Mouse (Mus musculus) yolk sac, embryonic 10.5 days (tissue): ENCODE data around the gene Wnt16.
"Not testable (repeated sequence)": the region's sequence is repeated elsewhere in the genome, so short reads cannot be mapped to it uniquely, and the experiment has no call there.

Experiments
- DNase-seq: peaks from one replicate; pipeline ENCODE4 v3.0.0-alpha.2; 2017; ENCODE audit warnings: low spot score

Wnt16 gene

DNA sequence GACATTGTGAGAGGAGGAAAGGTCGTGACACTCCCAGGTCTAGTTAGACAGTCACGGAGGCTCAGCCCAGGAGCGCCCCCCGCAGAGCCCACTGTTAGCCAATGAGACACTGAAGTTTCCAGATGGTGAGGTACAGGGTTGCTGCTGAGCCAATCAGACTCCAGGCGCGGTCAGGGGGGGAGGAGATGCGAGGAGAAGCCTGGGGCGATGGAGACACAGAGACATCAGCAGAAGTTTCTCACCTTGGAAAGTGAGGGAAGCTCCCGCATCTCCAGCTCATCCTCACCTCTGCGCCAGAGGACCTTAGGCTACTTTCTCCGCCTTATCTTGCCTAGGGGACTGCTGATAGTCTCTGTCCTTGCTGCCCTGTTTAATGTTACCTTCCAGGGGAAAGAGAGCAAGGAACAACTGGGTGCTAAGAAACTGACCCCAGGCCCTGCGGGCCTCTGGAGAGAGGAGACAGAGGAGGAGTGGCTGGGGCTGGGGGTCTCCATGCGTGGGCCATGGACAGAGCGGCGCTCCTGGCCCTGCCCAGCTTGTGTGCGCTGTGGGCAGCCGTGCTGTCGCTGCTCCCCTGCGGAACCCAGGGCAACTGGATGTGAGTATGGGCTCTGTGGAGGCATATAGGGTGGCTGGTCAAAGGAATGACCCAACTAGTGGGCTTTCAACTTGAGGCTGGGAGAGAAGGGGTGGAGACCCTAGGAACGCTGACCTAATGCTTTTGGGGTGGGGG, at the start of gene Wnt16:
Wnt16 (plus strand) TSS at position 224 of the 733 bp plus-strand sequence.
- peak; percentile 24 for DNase-seq

- no peak for DNase-seq
Observed at GRCm38 (mm10) chr6:22243321-22243720, 44.7 kb upstream of the Wnt16 start.

GRCm38 (mm10) chr6:22246696-22247095, 41.3 kb upstream of the Wnt16 start:
- no peak for DNase-seq

GRCm38 (mm10) chr6:22258784-22259183, 29.2 kb upstream of the Wnt16 start:
- no peak for DNase-seq

- no peak for DNase-seq
Observed at GRCm38 (mm10) chr6:22262519-22262918, 25.5 kb upstream of the Wnt16 start.

DNA sequence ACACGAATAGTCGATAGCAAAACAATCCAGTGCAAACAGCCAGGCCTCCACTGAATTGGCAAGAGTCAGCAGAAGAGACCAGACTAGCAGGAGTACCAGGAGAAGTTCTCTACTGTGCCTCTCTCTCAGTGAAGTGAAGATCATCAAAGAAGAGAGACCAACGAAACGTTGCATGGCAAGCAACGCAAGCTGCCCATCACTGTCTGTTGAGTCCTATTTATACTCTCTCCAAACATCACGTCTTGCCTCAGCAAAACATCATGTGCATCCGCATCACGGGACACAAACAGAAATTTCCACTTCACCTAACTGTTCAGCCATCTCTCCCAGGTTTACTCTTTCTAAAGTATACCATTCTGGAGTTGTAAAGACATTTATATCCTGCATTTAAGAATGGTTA, 23.9 kb upstream of the Wnt16 start:
- DNase-seq, result not testable (repeated sequence)

- no peak for DNase-seq
Observed at GRCm38 (mm10) chr6:22266018-22266417, 22.0 kb upstream of the Wnt16 start.

DNA sequence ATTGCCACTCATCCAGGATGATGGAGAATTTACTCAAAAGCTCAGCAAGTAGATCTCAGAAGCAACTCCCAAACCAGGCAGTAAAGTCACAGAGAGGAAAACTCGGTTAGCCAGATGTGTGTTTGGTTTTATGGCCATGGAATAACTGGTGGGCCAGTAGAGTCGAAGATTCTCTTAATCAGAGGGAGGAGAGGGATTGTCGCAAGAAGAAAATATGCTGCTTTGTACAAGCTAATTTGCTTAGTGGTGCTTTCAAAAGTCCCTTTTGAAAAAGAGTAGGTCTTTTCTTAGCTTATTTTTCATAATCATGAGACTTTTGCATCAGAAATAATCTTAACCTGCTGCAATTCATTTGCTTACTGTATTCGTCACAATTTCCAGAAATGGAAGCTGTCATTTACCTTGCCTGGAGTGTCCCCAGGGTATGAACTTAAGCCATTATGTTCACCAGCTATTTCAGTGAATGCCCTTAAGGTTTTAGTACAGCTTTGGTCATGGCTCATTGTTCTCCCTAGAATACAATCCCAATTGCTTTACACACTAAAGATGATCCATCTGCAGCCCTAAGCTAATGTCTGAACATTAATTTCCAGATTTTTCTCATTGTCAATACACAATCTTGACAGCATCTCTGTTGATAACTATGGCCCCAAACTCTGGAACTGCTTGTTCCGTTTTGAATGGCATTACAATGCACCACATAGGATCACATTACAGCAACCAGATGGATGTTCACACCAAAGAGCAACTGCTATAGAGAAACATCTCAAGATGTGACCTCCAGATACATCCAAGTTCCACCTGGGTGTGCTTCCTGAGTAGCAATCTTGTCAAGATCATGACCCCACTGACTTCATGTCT, 20.0 kb upstream of the Wnt16 start:
- no peak for DNase-seq

DNA sequence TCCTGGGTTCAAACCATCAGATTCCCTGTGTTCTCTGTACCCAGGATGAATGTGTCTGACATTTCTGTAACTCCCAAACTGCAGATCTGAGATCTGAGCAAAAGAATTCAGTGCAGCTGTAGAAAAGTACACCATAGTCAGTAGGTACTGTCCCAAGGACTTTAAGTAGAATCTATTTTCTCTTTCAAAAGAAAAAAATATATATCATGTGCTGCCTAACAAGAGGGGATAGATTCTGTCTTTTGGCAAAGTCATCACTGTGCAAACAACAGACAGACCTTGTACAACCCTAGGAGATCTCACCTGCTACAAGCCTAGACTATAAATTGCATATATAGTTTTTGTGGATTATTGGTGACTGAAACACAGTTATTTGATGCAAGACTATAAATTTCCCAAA, 19.4 kb upstream of the Wnt16 start:
- DNase-seq, result no peak

DNA sequence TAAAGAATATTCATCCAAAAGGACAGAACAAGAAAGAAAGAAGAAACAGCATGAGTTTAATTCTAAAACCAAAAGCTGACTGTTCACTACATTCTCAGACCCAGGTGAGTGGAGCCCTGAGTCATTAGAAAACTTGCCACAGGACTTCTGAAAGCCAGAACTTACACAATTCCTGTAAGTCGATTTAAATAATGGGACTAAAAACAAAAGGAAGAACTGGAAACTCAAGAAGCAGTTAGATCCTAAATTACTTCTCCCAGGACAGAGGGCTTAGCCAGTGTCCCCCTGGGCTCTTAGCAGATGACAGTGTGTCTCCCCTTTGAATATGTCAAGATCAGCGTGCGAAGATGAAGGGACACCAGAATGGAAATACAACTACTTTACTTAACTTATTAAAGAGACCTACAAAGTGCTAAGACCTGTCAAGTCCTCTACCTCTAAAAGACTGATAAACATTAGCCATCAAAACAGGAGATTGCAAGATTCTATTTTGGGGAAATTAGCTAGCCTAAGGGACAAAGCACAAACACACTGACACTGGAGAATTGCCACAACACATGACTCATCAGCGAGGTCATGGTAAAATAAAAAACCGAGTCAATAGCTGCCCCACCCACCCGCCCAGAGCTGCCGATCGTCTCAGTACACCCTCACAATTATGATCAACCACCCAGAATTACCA, 18.0 kb upstream of the Wnt16 start:
- no peak for DNase-seq

GRCm38 (mm10) chr6:22277941-22278340, 10.1 kb upstream of the Wnt16 start:
- DNase-seq, result no peak

DNA sequence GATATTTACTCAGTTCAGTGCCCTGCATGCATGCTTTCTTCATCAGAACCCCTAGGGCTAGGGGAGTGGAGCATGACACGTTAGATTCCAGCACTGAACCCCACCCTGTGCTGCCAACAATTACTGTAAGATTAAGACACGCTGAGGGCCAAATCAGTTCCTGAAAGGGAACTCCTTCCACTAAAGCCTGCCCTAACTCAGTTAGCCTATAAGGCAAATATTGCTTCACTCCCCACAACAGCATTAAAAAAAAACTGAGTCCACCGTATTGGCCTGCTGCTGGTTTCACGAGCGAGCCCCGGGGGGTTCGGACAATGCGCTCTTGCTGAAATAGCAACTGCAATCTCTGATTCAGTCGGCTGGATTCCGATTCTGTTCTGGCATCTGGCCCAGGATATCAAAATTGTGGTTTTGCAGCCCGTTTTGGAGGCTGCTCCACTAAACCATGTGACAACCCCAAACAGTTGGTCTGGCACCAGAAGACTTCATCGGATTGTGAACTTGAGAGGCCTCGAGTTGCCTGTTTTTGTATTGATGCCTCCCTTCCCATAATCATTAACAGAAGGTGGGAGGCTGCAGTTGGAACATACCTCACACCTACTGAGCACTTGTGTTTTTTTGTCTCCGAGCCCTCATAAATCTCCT, 7.7 kb upstream of the Wnt16 start:
- DNase-seq, result peak; percentile 19

DNA sequence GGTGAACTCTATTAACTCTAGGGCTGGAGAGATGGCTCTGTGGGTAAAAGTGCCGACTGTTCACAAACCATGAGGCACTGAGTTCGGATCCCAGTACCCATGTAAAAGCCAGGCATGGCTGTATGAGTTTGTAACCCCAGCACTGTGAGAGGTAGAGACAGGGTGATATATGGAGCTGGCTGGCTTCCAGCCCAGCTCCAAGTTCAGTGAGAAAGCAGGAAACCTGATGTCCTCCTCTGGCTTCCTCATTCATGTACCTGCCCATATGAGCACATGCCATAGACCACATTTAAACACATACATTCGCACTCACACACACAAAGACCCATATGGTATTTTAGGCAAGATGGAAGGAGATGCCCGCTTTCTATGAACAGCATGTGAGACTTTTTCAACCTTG, 5.6 kb upstream of the Wnt16 start:
- no peak for DNase-seq

DNA sequence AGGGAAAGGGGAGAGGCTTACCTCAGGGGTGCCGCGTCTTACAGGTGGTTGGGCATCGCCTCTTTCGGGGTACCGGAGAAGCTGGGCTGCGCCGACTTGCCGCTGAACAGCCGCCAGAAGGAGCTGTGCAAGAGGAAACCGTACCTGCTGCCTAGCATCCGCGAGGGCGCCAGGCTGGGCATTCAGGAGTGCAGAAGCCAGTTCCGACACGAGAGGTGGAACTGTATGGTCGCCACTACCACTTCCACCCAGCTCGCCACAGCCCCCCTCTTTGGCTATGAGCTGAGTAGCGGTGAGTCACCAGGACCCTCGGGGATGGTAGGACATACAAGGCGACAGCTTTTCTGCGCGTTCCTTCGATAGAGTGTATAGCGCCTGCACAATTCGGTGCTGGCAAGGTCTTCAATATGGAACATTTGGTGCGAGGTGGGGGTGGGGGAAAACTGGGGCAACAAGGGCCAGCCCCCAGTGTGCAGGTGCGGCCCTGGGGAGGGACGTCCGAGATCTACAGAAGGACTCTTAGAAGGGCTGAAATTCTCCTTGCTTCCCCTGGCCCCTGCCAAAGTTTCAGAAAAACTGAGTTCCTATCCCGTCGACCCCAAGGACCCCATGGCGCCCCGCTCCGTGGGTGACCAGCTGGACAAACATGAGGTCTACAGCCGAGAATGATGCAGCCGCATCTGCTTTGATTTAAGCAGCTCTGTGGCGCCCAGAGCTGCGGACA, 872 bp downstream of the Wnt16 start:
- DNase-seq, result peak; percentile 17

DNA sequence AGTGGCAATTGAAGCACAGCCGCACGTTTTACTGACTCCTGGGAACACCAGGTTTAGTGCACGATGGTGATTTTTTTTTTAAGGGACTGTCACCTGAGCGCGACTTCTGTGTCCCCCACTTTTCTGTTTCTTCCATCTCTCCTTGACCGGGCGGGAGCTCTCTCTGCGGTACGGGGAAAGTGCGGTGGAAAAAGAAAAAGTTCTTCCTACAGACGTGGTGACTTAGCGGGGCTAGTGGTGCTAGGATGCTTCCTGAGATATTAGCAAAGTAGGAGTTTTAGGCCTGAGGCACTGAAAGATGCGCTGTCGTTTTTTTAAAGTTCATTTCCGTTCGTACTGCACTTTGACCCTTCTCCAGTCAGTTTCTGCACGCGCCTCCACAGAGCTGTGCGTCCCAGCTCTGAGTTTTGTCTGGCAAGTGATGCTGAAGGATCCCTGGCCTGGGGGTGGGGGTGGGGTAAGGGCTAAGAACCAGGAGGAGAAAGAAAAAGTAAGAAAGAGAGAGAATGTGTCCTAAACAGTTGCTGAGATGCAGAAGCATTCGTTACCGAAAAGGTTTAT, 1.5 kb downstream of the Wnt16 start:
- peak; percentile 12 for DNase-seq

DNA sequence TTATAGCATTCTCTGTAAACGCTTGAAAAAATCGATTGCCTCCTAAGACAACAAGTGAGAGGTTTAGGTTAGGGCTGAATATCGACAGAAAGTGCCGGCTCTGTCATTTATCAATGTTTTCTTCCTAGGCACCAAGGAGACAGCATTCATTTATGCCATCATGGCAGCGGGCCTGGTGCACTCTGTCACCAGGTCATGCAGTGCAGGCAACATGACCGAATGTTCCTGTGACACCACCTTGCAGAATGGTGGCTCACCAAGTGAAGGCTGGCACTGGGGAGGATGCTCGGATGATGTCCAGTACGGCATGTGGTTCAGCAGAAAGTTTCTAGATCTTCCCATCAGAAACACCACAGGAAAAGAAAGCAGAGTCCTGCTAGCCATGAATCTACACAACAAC, 2.8 kb downstream of the Wnt16 start:
- no peak for DNase-seq

DNA sequence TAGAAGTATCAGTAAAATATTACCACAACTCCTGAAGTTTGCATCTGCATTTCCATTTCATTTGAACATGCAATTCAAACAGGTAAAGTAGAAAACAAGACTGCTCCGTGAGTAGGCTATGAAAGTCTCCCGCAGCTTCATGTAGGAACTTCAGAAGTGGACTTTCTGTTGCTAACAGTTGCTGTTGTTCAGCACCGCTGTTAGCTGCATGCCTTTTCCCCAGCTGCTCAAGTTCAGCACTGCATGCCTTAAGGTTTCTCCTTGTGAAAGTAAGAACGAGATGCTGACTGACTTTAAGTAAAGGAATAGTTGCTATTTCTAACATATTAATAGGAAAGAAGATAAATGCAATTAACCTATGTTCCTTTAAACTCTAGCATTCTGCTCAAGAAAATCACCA, 4.0 kb downstream of the Wnt16 start:
- no peak for DNase-seq

GRCm38 (mm10) chr6:22293922-22294321, 5.9 kb downstream of the Wnt16 start:
- no peak for DNase-seq

DNA sequence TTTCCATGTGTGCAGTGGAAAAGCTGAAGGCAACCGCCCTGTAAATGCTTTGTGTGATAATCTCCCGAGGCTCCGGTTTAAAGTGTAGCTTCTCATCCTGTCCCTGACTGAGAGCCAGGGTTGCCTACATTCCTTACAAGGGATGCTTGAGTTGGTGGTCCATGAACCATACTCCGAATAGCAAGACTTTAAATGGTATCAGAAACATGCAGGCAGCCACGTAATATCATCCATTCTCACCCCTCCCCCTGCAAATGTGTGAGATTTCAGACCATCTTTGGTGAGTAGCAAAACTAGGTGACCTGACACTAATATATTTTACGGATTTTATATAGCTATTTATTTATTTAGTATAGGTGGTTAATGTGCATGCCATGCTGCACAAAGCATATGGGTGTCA, 9.0 kb downstream of the Wnt16 start:
- no peak for DNase-seq

DNA sequence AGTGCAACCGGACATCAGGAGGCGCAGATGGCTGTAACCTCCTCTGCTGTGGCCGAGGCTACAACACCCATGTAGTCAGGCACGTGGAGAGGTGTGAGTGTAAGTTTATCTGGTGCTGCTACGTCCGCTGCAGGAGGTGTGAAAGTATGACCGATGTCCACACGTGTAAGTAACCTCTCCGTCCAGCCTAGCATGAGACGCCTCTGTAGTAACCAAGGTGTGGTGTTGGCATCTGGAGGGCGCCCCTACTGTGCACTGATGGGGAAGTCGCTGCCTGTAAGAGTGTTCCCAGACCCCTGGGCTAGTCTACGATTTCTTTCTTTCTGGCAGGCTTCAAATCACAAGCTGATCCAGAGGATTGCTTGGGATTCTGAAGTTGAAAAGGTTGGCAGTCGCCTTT, 10.0 kb downstream of the Wnt16 start:
- DNase-seq, result no peak

GRCm38 (mm10) chr6:22325364-22326072, 37.5 kb downstream of the Wnt16 start:
- DNase-seq, result peak; percentile 62
